Mouse (Mus musculus) heart, embryonic 15.5 days (tissue): ENCODE results near the gene St8sia1. TPM values are rescaled to one million over a fixed set of nuclear protein-coding genes. Genes with fewer than 3 reads are reported as not detected.

Experiments
- ATAC-seq: fragments of 200-750 bp; cut with Nextera tagmentation; replicated peaks from 2 replicates; pipeline ENCODE4 v1.8.0; 2017; ENCODE audit warnings: low read depth, moderate TSS enrichment; ENCODE audit not compliant: insufficient number of reproducible peaks, insufficient read depth, low FRiP score
- H3K27ac ChIP-seq: fragments of 300-500 bp; sonication (generic); 2 replicates; pipeline ENCODE4 v1.5.1; 2015; ENCODE audit warnings: mild to moderate bottlenecking, inconsistent platforms
- H3K27me3 ChIP-seq: fragments of 300-500 bp; sonication (generic); 2 replicates; pipeline ENCODE4 v1.6.1; 2015; ENCODE audit warnings: inconsistent platforms
- H3K36me3 ChIP-seq: fragments of 300-500 bp; sonication (generic); 2 replicates; pipeline ENCODE4 v1.6.1; 2015; ENCODE audit warnings: mild to moderate bottlenecking, inconsistent platforms
- H3K4me1 ChIP-seq: fragments of 300-500 bp; sonication (generic); replicated peaks from 2 replicates; pipeline ENCODE4 v1.6.1; 2015; ENCODE audit warnings: inconsistent platforms
- H3K4me2 ChIP-seq: fragments of 300-500 bp; sonication (generic); 2 replicates; pipeline ENCODE4 v1.6.1; 2015; ENCODE audit warnings: inconsistent platforms, mild to moderate bottlenecking, moderate library complexity
- H3K4me3 ChIP-seq: fragments of 300-500 bp; sonication (generic); 2 replicates; pipeline ENCODE4 v1.5.1; 2015; ENCODE audit warnings: mild to moderate bottlenecking, inconsistent platforms
- H3K9ac ChIP-seq: fragments of 300-500 bp; sonication (generic); 2 replicates; pipeline ENCODE4 v1.6.1; 2015; ENCODE audit warnings: mild to moderate bottlenecking, inconsistent platforms
- H3K9me3 ChIP-seq: fragments of 300-500 bp; sonication (generic); replicated peaks from 2 replicates; pipeline ENCODE4 v1.6.1; 2016; ENCODE audit warnings: inconsistent platforms
- WGBS: fragments of 180-500 bp; shearing (Covaris S2); methylation state at CpG from one replicate; pipeline ENCODE4 v1.1.7; 2015; ENCODE audit warnings: mixed read lengths; 5-methylcytosine and 5-hydroxymethylcytosine counted together
- polyA plus RNA-seq: library from polyadenylated mRNA; unstranded; fragments of >200 nt; fragmentation: Nextera tagmentation; extraction: Ambion mirVana; gene quantifications from 2 replicates; pipeline ENCODE4 v1.2.1, GENCODE M21; 2015

St8sia1 gene
- polyA plus RNA-seq, 1 experiment from 2014 or later: 0.88 TPM

DNA sequence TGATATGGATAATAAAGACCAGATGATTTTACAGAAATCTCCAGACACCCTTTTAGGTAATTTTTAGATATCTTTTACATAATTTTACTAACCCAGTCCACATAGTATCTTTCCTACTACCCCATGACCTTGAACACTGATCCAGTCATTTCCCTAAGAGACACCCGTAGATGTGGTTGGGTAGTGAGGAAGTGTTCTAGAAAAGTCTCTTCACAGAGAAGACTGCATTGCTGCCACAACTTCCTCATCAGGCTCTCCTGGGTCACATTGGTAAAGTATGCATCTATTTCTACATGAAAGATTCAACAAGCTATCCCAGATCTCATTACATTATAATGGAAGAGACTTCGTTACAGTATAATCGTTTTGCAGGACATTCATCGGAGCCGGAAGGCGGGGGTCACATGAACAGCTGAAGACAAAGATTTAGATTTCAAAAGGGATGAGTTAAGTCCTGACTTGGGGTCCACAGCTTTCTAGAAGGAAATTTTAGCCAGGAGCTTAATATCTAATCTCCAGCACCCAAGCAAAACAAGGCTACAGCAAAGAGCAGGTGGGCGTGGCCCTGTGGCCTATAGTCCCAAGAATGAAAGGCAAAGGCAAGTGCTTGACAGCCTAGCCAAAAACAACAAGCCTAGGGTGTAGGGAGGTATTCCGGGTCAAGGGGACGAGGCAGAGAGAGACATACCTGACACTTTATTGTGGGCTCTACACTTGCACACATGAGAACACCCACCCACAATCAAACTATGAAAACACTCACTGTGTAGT lies 75.1 kb downstream of the St8sia1 start:
- Histone ChIP-seq H3K4me3 (no peak overlapping the region), H3K9ac (no peak overlapping the region), H3K27ac (no peak overlapping the region), H3K4me1 (no peaks in the 10 kb centered on the region), H3K36me3 (no peaks in the 10 kb centered on the region), H3K9me3 (no peaks in the 10 kb centered on the region), H3K4me2 (no peak overlapping the region), H3K27me3 (no peaks in the 10 kb centered on the region)
- 82% methylated on average over 9 of the region's 9 CpGs for WGBS
- no peak for ATAC-seq

DNA sequence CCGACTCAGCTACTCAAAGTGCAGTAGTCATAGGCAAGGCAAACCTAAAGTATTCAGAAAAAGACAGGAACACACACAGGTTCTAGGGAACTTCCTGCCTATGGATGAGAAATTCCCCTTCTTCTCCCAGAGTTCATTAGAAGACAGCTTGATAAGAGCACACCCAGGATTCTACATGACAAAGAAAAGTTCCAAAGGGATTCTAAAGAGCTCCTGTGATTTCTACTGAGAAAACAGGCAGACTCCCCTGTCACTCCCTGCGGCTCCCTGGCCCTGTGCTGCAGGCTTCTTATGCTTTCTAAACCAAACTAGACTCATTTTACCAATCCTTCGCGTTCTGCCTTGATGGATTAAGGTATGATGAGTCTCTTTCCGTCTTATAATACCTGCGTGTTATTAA lies 75.9 kb downstream of the St8sia1 start:
- H3K36me3 ChIP-seq: no peaks in the 10 kb centered on the region
- H3K9me3 ChIP-seq: no peaks in the 10 kb centered on the region
- no peak for ATAC-seq
- H3K4me2 ChIP-seq: no peak overlapping the region
- no peak overlapping the region for H3K27ac ChIP-seq
- H3K9ac ChIP-seq: no peak overlapping the region
- H3K4me3 ChIP-seq: no peak overlapping the region
- WGBS: 74% methylated on average over 6 of the region's 6 CpGs
- no peaks in the 10 kb centered on the region for H3K4me1 ChIP-seq
- H3K27me3 ChIP-seq: no peaks in the 10 kb centered on the region

DNA sequence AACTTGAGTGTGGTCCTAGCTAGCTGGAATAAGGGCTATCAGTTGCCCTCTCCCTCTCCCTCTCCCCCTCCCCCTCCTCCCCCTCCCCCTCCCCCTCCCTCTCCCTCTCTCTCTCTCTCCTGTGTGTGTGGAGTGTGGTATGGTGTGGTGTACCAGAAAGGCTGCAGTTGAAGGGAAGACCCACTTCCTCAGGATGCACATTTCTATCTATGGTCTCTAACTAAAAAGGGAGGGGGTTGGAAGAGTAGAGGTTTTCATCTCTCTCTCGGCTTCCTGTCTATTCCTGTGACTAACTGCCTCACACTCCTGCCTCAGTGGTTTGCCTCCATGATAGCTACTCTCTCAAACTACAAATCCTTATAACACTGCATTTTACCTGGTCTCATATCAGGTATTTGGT lies 76.9 kb downstream of the St8sia1 start:
- Histone ChIP-seq H3K4me1 (no peaks in the 10 kb centered on the region), H3K27me3 (no peaks in the 10 kb centered on the region), H3K27ac (no peak overlapping the region), H3K4me3 (no peak overlapping the region), H3K9ac (no peak overlapping the region), H3K9me3 (no peaks in the 10 kb centered on the region), H3K4me2 (no peak overlapping the region), H3K36me3 (no peaks in the 10 kb centered on the region)
- WGBS: 70% methylated on average over 1 of the region's 1 CpGs
- no peak for ATAC-seq

DNA sequence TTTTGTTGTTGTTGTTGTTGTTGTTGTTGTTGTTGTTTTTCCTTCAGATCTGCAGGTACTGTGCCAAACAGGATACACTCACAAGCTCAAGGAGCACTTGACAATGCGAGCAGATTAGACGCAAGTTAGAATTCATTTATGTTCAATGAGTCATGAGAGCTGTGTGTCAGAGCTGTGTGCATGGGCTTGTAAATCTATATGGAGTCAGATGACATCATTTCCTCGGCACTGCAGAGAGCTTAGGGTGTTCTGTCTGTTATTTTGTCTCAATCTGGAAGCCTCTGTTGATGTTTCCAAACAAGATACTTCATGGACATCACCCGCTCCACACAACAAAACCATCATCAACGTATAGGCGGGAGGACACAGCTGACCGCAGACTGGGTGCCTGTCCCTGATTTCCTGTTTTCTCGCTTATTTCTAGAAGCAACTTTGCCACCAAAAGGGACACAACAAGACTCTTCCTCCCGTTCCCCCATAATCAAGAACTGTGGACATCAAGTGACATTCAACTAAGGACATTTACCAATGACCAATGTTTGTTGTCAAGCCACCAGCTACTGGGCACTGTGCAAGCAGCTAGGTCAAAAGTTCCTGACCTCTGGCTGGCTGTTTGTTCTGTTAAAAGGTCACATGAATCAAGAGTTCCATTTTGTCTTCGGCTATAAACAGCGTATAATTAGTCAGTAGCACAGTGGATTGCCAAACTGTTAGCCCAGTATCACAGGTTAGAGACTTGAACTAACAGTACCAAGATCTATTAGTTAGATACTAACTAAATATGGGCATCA lies 78.7 kb downstream of the St8sia1 start:
- 77% methylated on average over 11 of the region's 11 CpGs for WGBS
- no peak overlapping the region for H3K4me2 ChIP-seq
- H3K27ac ChIP-seq: no peak overlapping the region
- ATAC-seq: no peak
- H3K4me1 ChIP-seq: no peaks in the 10 kb centered on the region
- H3K9ac ChIP-seq: no peak overlapping the region
- H3K27me3 ChIP-seq: no peaks in the 10 kb centered on the region
- H3K9me3 ChIP-seq: no peaks in the 10 kb centered on the region
- no peaks in the 10 kb centered on the region for H3K36me3 ChIP-seq
- no peak overlapping the region for H3K4me3 ChIP-seq

DNA sequence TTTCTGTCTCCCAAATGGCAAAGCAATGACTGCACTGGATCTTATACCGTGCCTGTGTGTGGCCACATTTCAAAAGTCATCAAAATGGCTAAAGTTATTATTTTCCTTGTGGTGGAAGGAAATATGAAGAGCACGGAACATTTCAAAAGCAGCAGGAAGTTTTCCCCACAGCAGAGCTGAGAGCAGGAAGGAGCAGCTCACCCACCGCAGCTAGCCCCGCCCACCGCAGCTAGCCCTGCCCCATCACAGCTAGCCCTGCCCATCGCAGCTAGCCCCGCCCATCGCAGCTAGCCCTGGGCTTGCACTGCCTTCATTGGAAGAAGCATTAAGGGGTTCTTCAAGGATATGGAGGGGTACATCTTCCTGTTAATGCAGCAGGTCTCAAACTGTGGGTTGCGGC lies 80.1 kb downstream of the St8sia1 start:
- WGBS: 47% methylated on average over 9 of the region's 9 CpGs
- no peak overlapping the region for H3K27ac ChIP-seq
- ATAC-seq: no peak
- no peaks in the 10 kb centered on the region for H3K36me3 ChIP-seq
- no peak overlapping the region for H3K4me2 ChIP-seq
- peaks cover 10% of the 10 kb centered on the region for H3K4me1 ChIP-seq
- H3K4me3 ChIP-seq: no peak overlapping the region
- no peaks in the 10 kb centered on the region for H3K27me3 ChIP-seq
- no peak overlapping the region for H3K9ac ChIP-seq
- no peaks in the 10 kb centered on the region for H3K9me3 ChIP-seq

DNA sequence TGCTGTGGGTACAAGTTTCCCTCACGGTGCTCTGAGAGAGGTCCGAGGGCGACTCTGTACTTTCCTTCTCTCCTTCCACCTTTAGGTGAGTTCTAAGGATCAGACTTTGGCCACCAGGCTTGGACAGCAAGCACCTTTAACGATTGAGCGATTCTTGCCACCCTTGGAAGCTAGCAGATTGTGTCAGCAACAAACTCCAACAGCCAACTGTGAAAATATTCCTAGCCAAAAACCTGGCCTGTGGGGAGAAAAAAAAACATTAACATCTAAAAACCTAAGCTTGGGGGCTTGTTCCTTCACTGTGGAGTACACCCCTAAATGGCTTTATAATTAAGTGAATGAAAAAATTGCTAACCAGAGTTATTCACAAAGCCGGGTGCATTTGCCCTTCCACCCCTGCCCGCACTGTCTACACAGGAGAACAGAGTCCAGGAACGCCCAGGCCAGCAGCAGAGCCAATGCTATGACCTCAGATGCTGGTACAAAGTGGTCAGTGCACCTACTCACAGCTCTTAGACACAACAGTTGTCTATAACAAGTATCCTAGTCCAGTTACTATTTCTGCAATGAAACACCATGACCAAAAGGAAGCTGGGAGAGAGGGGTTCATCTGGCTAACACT lies 83.3 kb downstream of the St8sia1 start:
- no peaks in the 10 kb centered on the region for H3K27me3 ChIP-seq
- H3K36me3 ChIP-seq: no peaks in the 10 kb centered on the region
- H3K4me1 ChIP-seq: peaks cover 26% of the 10 kb centered on the region
- H3K9me3 ChIP-seq: no peaks in the 10 kb centered on the region
- ATAC-seq: no peak
- no peak overlapping the region for H3K4me2 ChIP-seq
- no peak overlapping the region for H3K27ac ChIP-seq
- WGBS: 89% methylated on average over 8 of the region's 8 CpGs
- H3K9ac ChIP-seq: no peak overlapping the region
- H3K4me3 ChIP-seq: no peak overlapping the region

DNA sequence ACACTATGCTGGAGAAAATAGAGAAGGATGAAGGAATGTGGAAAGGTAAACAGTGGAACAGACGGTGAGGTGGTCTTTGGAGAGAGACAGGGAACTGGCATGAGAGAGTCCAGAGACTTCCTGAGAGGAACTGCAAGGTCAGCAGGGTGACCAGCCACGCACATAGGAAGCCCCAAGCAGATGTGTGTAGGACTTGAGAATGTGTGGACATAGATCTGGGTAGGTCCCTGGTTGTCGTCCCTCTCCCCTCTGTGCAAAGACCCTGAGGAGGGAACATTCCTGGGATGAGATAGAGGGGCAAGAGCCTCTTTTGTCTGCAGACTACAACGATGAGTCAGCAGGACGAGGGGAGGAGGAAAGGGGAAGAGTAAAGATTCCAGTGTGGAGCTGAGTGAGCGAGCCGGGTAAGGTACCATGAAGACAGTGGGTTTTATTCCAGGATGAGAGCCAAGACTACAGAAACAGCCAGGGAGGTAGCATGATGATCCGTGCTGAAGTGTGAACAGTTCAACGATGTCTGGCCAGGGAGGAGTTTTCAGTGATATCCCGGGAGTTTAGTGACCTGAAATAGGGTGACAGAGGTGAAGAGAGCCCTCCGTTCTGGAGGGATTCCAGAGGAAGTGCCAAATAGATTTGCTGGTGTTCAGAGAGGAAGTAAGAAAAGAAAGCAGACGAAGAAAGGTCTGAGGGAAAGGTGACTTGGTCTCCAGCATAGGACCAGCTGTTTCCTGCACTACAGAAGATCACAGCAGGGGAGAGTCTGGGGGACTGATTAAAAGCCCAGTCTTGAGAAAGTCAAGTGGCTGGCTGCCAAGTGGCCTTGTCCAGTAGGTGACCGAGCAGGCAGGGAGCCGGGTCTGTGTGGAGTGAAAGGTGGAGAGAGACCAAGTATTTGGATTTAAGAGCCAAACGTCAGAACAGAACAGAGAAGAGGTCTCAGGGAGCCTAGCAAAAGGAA lies 85.2 kb downstream of the St8sia1 start:
- H3K9me3 ChIP-seq: no peaks in the 10 kb centered on the region
- peak overlapping the region; percentile 14; the same call in 1 of the 2 replicates for H3K4me3 ChIP-seq
- peaks cover 26% of the 10 kb centered on the region for H3K4me1 ChIP-seq
- H3K27ac ChIP-seq: peak overlapping the region; percentile 45
- peak; percentile 72 for ATAC-seq
- peak overlapping the region; percentile 53 for H3K4me2 ChIP-seq
- no peak overlapping the region for H3K9ac ChIP-seq
- 8% methylated on average over 15 of the region's 15 CpGs for WGBS
- H3K36me3 ChIP-seq: no peaks in the 10 kb centered on the region
- no peaks in the 10 kb centered on the region for H3K27me3 ChIP-seq

DNA sequence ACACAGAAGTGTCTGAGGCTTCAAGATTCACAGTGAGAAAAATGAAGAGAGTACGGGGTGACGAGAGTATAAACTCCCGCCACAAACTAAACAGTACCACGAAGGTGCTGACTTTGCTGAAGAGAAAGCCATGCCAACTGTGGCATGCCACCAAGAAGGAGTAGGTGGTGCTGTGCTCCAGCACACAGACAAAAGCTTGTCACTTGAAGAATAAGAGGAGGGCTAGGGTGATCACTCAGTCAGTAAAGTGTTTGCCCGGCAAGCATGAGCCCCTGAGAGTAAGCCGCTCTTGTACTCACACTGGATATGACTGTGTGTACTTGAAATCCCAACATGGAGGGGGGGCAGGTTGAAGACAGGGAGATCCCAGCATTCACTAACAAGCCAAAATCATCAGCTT lies 87.0 kb downstream of the St8sia1 start:
- no peak for ATAC-seq
- WGBS: 70% methylated on average over 6 of the region's 6 CpGs
- Histone ChIP-seq H3K4me3 (no peak overlapping the region), H3K9ac (no peak overlapping the region), H3K4me1 (peaks cover 26% of the 10 kb centered on the region), H3K36me3 (no peaks in the 10 kb centered on the region), H3K4me2 (no peak overlapping the region), H3K27me3 (no peaks in the 10 kb centered on the region), H3K9me3 (no peaks in the 10 kb centered on the region), H3K27ac (no peak overlapping the region)

DNA sequence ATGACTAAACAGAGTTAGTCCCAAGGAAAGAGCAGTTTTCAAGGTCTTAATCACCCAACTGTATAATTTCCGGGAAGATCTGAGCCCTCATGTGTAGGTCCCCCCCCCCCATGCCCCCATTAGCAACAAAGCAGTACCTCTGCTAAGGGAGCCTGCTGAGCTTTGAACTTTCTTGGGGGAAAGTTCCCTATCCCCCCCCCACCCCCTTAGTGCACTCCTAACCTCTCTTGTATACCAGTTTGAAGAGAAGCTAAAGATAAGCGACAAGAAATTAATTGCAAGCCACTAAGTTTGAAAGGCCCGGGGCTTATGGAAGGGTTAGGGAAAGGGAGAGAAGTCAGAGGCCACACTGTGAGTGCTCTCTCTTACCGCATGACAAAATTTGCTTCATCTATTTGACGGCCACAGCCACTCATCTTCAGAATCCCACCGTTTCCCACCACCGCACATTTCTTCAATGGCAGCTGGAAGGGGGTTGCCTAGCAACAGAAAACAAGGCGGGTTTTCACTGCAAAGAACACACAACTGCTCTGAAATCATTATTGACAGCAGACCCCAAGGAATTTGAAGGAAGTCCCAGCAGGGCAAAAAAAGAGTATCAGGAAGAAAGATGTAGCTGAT lies 87.9 kb downstream of the St8sia1 start:
- H3K9ac ChIP-seq: no peak overlapping the region
- ATAC-seq: no peak
- no peak overlapping the region for H3K27ac ChIP-seq
- H3K36me3 ChIP-seq: no peaks in the 10 kb centered on the region
- 47% methylated on average over 8 of the region's 8 CpGs for WGBS
- no peaks in the 10 kb centered on the region for H3K9me3 ChIP-seq
- no peak overlapping the region for H3K4me2 ChIP-seq
- peaks cover 26% of the 10 kb centered on the region for H3K4me1 ChIP-seq
- no peak overlapping the region for H3K4me3 ChIP-seq
- H3K27me3 ChIP-seq: no peaks in the 10 kb centered on the region

DNA sequence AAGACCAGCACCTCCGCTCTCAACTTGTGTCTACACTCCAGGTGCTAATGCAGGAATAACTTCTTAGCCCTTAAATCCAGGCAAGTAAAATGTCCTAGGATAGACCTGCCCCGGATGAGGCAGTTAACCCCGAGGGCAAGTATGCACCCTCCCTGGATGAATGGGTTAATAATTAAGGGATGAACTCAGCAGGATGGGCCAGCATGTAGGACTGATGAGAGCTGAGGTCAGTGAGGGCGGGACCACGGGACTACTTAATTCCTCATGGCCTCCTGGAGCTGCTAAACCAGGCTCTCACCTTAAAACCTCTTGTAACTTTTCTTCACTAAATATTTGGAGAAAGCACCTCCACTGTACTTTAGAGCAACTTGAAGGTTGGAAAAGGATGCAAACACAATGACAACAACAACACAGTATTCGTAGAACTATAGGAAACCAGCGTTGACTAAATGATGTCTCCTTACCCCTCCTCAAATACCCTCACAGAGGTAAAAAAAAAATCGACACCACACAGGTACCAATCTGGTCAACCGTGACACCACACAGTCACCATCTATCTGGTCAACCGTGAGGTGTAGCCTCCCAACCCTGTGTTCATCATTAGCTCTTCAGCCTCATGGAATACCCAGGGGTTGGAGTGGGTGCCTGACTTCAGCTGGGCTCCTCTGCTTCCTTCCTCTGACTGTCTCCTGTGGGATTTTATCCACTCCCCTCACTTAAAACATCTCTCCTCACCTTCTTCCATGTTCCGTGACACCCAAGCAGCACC lies 90.3 kb downstream of the St8sia1 start:
- Histone ChIP-seq H3K36me3 (no peaks in the 10 kb centered on the region), H3K4me1 (peaks cover 15% of the 10 kb centered on the region), H3K9me3 (no peaks in the 10 kb centered on the region), H3K9ac (no peak overlapping the region), H3K27me3 (no peaks in the 10 kb centered on the region), H3K4me2 (no peak overlapping the region), H3K27ac (no peak overlapping the region), H3K4me3 (no peak overlapping the region)
- ATAC-seq: no peak
- 82% methylated on average over 11 of the region's 11 CpGs for WGBS
